Mouse (Mus musculus): ENCODE measurements around the gene Arl14. TPM values are rescaled to one million over a fixed set of nuclear protein-coding genes. Genes with fewer than 3 reads are reported as not detected.

Arl14 gene
- polyA plus RNA-seq, 1 experiment from 2014 or later: not detected

DNA sequence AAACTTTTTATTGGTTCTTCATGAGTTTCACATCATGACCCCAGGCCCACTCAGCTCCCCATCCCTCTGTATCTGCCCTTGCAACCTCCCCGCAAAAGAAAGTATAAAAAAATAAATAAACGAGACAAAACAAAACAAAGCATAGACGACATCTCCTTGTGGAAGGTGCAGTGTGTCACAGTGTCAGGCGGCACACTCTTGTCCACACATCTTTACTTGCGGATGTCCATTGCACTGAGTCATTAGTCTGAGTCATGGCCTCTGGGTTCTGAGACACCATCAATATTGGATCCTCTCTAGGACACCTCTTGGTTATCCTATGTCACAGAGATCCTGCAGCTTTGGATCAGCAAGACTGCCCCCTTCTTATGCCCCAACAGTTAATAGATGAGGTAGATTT is 7.7 kb upstream of the Arl14 start:
- Histone ChIP-seq H3K36me3 (ENCODE audit: control insufficient read depth, insufficient read depth, low read length) (no peaks in the 10 kb centered on the region), H3K4me2 (ENCODE audit: low read length) (no peak overlapping the region), H3K4me3 (ENCODE audit: control insufficient read depth in 1 of 2, insufficient read depth in 1 of 2, low read depth in 1 of 2, low read length in 2 of 2) (no peak overlapping the region), H3K27ac (replicated peaks in 1 of 2; ENCODE audit: control insufficient read depth in 1 of 2, insufficient read depth in 1 of 2, low read depth in 2 of 2, low read length in 2 of 2) (no peak overlapping the region), H3K9me3 (ENCODE audit: control insufficient read depth, low read length) (no peaks in the 10 kb centered on the region), H3K4me1 (ENCODE audit: control insufficient read depth in 2 of 2, insufficient read depth in 2 of 2, low read length in 2 of 2) (no peaks in the 10 kb centered on the region), H3K27me3 (ENCODE audit: control insufficient read depth, insufficient read depth, low read length) (no peaks in the 10 kb centered on the region), H3K9ac (ENCODE audit: low read length) (no peak overlapping the region)
- no peak for ATAC-seq (ENCODE audit: insufficient number of reproducible peaks, insufficient read depth, low FRiP score, low read depth)
- WGBS: 78% methylated on average over 5 of the region's 5 CpGs

DNA sequence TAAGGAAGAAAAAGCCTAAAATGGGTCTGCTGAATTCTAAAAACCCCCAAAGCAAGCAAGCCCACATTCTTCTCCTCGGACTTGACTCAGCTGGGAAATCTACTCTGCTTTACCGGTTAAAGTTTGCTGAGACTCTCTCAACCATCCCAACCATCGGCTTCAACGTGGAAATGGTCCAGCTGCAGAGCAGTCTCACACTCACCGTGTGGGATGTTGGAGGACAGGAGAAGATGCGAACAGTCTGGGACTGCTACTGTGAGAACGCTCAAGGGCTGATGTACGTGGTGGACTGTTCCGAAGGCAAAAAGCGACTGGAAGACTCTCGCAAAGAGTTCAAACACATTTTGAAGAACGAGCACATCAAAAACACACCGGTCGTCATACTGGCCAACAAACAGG is 282 bp downstream of the Arl14 start:
- Histone ChIP-seq H3K4me2 (ENCODE audit: low read length) (no peak overlapping the region), H3K27ac (replicated peaks in 1 of 2; ENCODE audit: control insufficient read depth in 1 of 2, insufficient read depth in 1 of 2, low read depth in 2 of 2, low read length in 2 of 2) (no peak overlapping the region)

DNA sequence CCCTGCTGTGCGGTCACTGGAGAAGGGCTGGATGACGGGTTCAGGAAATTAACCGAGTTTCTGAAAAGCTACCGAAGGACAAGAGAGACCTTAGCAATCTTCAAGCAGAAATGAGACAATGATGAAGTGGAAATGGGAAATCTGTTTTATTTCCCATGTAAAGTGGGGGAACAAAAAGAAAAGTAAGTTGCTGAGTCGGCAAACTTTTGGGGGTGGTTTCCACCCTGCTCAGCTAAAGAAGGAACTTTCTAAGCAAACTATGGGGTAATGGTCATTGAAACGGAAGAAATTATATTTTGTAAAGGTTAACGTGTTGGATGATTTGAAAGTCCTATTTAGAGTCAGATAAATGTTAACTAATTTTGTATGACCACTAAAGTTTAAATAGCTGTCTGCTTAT is 768 bp downstream of the Arl14 start:
- Histone ChIP-seq H3K27me3 (ENCODE audit: control insufficient read depth, insufficient read depth, low read length) (no peaks in the 10 kb centered on the region), H3K4me2 (ENCODE audit: low read length) (no peak overlapping the region), H3K9ac (ENCODE audit: low read length) (no peak overlapping the region), H3K36me3 (ENCODE audit: control insufficient read depth, insufficient read depth, low read length) (no peaks in the 10 kb centered on the region), H3K4me3 (ENCODE audit: control insufficient read depth in 1 of 2, insufficient read depth in 1 of 2, low read depth in 1 of 2, low read length in 2 of 2) (no peak overlapping the region), H3K27ac (replicated peaks in 1 of 2; ENCODE audit: control insufficient read depth in 1 of 2, insufficient read depth in 1 of 2, low read depth in 2 of 2, low read length in 2 of 2) (no peak overlapping the region), H3K4me1 (ENCODE audit: control insufficient read depth in 2 of 2, insufficient read depth in 2 of 2, low read length in 2 of 2) (peaks cover 11 to 12% of the 10 kb centered on the region in 2 experiments), H3K9me3 (ENCODE audit: control insufficient read depth, low read length) (no peaks in the 10 kb centered on the region)
- 90% methylated on average over 7 of the region's 7 CpGs for WGBS
- ATAC-seq (ENCODE audit: insufficient number of reproducible peaks, insufficient read depth, low FRiP score, low read depth): no peak

More for the DNA sequence above, 282 bp downstream of the Arl14 start:
- Histone ChIP-seq H3K36me3 (ENCODE audit: control insufficient read depth, insufficient read depth, low read length) (no peaks in the 10 kb centered on the region), H3K4me1 (ENCODE audit: control insufficient read depth in 2 of 2, insufficient read depth in 2 of 2, low read length in 2 of 2) (peaks cover 11 to 12% of the 10 kb centered on the region in 2 experiments), H3K9me3 (ENCODE audit: control insufficient read depth, low read length) (no peaks in the 10 kb centered on the region), H3K4me3 (ENCODE audit: control insufficient read depth in 1 of 2, insufficient read depth in 1 of 2, low read depth in 1 of 2, low read length in 2 of 2) (no peak overlapping the region), H3K27me3 (ENCODE audit: control insufficient read depth, insufficient read depth, low read length) (no peaks in the 10 kb centered on the region), H3K9ac (ENCODE audit: low read length) (no peak overlapping the region)
- ATAC-seq (ENCODE audit: insufficient number of reproducible peaks, insufficient read depth, low FRiP score, low read depth): no peak
- 89% methylated on average over 14 of the region's 14 CpGs for WGBS

GRCm38 (mm10) chr3:69223666-69224065 is 1.4 kb downstream of the Arl14 start:
- no peaks in the 10 kb centered on the region for H3K36me3 ChIP-seq (ENCODE audit: control insufficient read depth, insufficient read depth, low read length)
- WGBS: 72% methylated on average over 8 of the region's 8 CpGs
- ATAC-seq (ENCODE audit: insufficient number of reproducible peaks, insufficient read depth, low FRiP score, low read depth): no peak
- no peak overlapping the region for H3K27ac ChIP-seq (replicated peaks in 1 of 2; ENCODE audit: control insufficient read depth in 1 of 2, insufficient read depth in 1 of 2, low read depth in 2 of 2, low read length in 2 of 2)
- no peaks in the 10 kb centered on the region for H3K27me3 ChIP-seq (ENCODE audit: control insufficient read depth, insufficient read depth, low read length)
- no peak overlapping the region for H3K9ac ChIP-seq (ENCODE audit: low read length)
- H3K4me3 ChIP-seq (ENCODE audit: control insufficient read depth in 1 of 2, insufficient read depth in 1 of 2, low read depth in 1 of 2, low read length in 2 of 2): no peak overlapping the region
- peaks cover 11 to 12% of the 10 kb centered on the region in 2 experiments for H3K4me1 ChIP-seq (ENCODE audit: control insufficient read depth in 2 of 2, insufficient read depth in 2 of 2, low read length in 2 of 2)
- no peaks in the 10 kb centered on the region for H3K9me3 ChIP-seq (ENCODE audit: control insufficient read depth, low read length)
- no peak overlapping the region for H3K4me2 ChIP-seq (ENCODE audit: low read length)

DNA sequence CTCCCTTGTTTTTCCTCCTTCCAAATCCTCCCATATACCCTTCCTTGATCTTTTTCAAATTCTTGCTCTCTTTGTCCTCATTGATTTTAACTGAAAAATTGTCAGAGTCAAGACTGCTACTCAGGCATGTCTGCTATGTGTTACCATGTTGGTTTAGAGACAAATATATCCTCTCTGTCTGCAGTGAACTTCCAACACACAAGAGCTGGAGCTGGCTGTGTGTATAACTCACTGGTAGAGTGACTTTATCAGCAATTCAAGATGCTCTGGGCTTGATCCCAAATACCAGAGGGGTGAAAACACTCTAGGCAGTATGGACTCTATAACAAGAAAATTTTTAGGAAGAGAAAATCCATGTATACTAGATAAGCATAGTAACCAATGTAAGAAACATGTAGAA is 2.8 kb downstream of the Arl14 start:
- Histone ChIP-seq H3K27me3 (ENCODE audit: control insufficient read depth, insufficient read depth, low read length) (no peaks in the 10 kb centered on the region), H3K4me3 (ENCODE audit: control insufficient read depth in 1 of 2, insufficient read depth in 1 of 2, low read depth in 1 of 2, low read length in 2 of 2) (no peak overlapping the region), H3K36me3 (ENCODE audit: control insufficient read depth, insufficient read depth, low read length) (no peaks in the 10 kb centered on the region), H3K27ac (replicated peaks in 1 of 2; ENCODE audit: control insufficient read depth in 1 of 2, insufficient read depth in 1 of 2, low read depth in 2 of 2, low read length in 2 of 2) (peak overlapping the region; percentile 55 to 77), H3K4me2 (ENCODE audit: low read length) (no peak overlapping the region), H3K9ac (ENCODE audit: low read length) (no peak overlapping the region), H3K9me3 (ENCODE audit: control insufficient read depth, low read length) (no peaks in the 10 kb centered on the region), H3K4me1 (ENCODE audit: control insufficient read depth in 2 of 2, insufficient read depth in 2 of 2, low read length in 2 of 2) (peaks cover 11 to 12% of the 10 kb centered on the region in 2 experiments)
- no peak for ATAC-seq (ENCODE audit: insufficient number of reproducible peaks, insufficient read depth, low FRiP score, low read depth)

- no peak overlapping the region for H3K4me3 ChIP-seq (ENCODE audit: control insufficient read depth in 1 of 2, insufficient read depth in 1 of 2, low read depth in 1 of 2, low read length in 2 of 2)
- 43% methylated on average over 2 of the region's 2 CpGs for WGBS
- no peak for ATAC-seq (ENCODE audit: insufficient number of reproducible peaks, insufficient read depth, low FRiP score, low read depth)
- H3K27ac ChIP-seq (replicated peaks in 1 of 2; ENCODE audit: control insufficient read depth in 1 of 2, insufficient read depth in 1 of 2, low read depth in 2 of 2, low read length in 2 of 2): no peak overlapping the region
- no peaks in the 10 kb centered on the region for H3K36me3 ChIP-seq (ENCODE audit: control insufficient read depth, insufficient read depth, low read length)
- H3K4me2 ChIP-seq (ENCODE audit: low read length): no peak overlapping the region
- H3K9ac ChIP-seq (ENCODE audit: low read length): no peak overlapping the region
- H3K4me1 ChIP-seq (ENCODE audit: control insufficient read depth in 2 of 2, insufficient read depth in 2 of 2, low read length in 2 of 2): peaks cover 11 to 12% of the 10 kb centered on the region in 2 experiments
- no peaks in the 10 kb centered on the region for H3K9me3 ChIP-seq (ENCODE audit: control insufficient read depth, low read length)
- H3K27me3 ChIP-seq (ENCODE audit: control insufficient read depth, insufficient read depth, low read length): no peaks in the 10 kb centered on the region
Measured at GRCm38 (mm10) chr3:69226496-69226895, 4.3 kb downstream of the Arl14 start.

DNA sequence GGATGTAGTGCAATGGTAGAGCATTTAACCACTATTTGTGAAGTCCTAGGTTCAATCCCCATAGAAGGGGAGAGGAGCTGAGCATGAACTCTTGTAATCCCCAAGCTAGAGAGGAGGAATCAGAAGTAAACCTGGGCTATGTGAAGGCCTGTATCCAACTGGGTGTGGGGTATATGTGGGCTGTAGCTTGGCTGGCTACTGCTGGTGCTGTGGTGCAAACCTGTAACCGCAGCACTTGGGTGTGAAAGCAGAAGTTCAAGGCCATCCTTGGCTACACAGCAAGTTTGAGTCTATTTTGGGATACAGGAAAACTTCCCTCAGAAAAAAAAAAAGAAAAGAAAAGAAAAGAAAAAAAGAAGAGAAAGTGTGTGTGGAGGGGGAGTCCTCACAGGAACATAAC is 5.8 kb downstream of the Arl14 start:
- Histone ChIP-seq H3K36me3 (ENCODE audit: control insufficient read depth, insufficient read depth, low read length) (no peaks in the 10 kb centered on the region), H3K4me3 (ENCODE audit: control insufficient read depth in 1 of 2, insufficient read depth in 1 of 2, low read depth in 1 of 2, low read length in 2 of 2) (no peak overlapping the region), H3K4me2 (ENCODE audit: low read length) (no peak overlapping the region), H3K9ac (ENCODE audit: low read length) (no peak overlapping the region), H3K9me3 (ENCODE audit: control insufficient read depth, low read length) (no peaks in the 10 kb centered on the region), H3K27me3 (ENCODE audit: control insufficient read depth, insufficient read depth, low read length) (no peaks in the 10 kb centered on the region), H3K27ac (replicated peaks in 1 of 2; ENCODE audit: control insufficient read depth in 1 of 2, insufficient read depth in 1 of 2, low read depth in 2 of 2, low read length in 2 of 2) (no peak overlapping the region), H3K4me1 (ENCODE audit: control insufficient read depth in 2 of 2, insufficient read depth in 2 of 2, low read length in 2 of 2) (peaks cover 11 to 12% of the 10 kb centered on the region in 2 experiments)
- ATAC-seq (ENCODE audit: insufficient number of reproducible peaks, insufficient read depth, low FRiP score, low read depth): no peak
- 82% methylated on average over 1 of the region's 1 CpGs for WGBS

DNA sequence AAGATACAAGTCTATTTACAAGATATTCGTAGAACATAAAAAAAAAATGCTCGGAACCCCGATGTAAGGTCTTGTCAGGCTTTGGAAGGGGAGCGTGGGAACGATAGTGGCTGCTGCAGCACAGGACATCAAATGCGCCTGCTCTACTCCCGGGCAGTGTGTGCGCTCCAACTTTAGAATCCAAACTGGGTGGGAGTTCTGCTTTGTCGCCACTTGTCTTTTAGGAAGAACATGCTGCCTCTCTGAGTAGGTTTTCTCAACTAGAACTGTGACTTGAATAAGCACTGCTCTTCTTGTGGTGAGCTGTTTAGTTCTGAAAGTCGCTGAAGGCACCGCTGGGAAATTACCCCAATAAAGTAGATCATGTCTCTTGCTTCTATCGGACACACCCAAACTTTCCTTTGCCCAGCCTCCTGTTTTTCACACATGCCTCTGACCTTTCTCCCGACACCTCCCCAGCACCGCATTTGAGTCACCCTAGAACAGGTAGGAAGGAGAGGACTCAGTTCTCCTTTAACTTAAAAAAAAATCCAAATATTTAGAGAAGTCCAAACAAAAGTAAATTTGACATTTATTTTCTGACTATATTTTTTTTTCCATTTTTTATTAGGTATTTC is 9.4 kb downstream of the Arl14 start:
- WGBS: 82% methylated on average over 14 of the region's 14 CpGs

More for the DNA sequence above, 9.4 kb downstream of the Arl14 start:
- H3K4me3 ChIP-seq (ENCODE audit: control insufficient read depth in 1 of 2, insufficient read depth in 1 of 2, low read depth in 1 of 2, low read length in 2 of 2): no peak overlapping the region
- no peaks in the 10 kb centered on the region for H3K9me3 ChIP-seq (ENCODE audit: control insufficient read depth, low read length)
- no peak overlapping the region for H3K27ac ChIP-seq (replicated peaks in 1 of 2; ENCODE audit: control insufficient read depth in 1 of 2, insufficient read depth in 1 of 2, low read depth in 2 of 2, low read length in 2 of 2)
- H3K4me2 ChIP-seq (ENCODE audit: low read length): no peak overlapping the region
- H3K4me1 ChIP-seq (ENCODE audit: control insufficient read depth in 2 of 2, insufficient read depth in 2 of 2, low read length in 2 of 2): no peaks in the 10 kb centered on the region
- no peak overlapping the region for H3K9ac ChIP-seq (ENCODE audit: low read length)
- ATAC-seq (ENCODE audit: insufficient number of reproducible peaks, insufficient read depth, low FRiP score, low read depth): no peak
- H3K27me3 ChIP-seq (ENCODE audit: control insufficient read depth, insufficient read depth, low read length): no peaks in the 10 kb centered on the region
- no peaks in the 10 kb centered on the region for H3K36me3 ChIP-seq (ENCODE audit: control insufficient read depth, insufficient read depth, low read length)

All from heart, embryonic 14.5 days (tissue).